Mouse (Mus musculus): Measurements from ENCODE around the gene Prc1. TPM values are rescaled to one million over a fixed set of nuclear protein-coding genes. Genes with fewer than 3 reads are reported as not detected.

Gene Prc1
- polyA plus RNA-seq, 1 experiment: 80.6 TPM

GRCm38 (mm10) chr7:80339793-80340628 lies 45.8 kb downstream of the Prc1 start:
- Histone ChIP-seq H3K27ac (ENCODE audit: control insufficient read depth, insufficient read depth, low read length) (peak overlapping the region; percentile 75), H3K4me3 (ENCODE audit: control insufficient read depth, insufficient read depth, low read length) (peak overlapping the region; percentile 76), H3K27me3 (ENCODE audit: control insufficient read depth, insufficient read depth, low read length) (no peaks in the 10 kb centered on the region), H3K36me3 (ENCODE audit: control insufficient read depth, insufficient read depth, low read length) (peaks cover 18% of the 10 kb centered on the region), H3K4me1 (replicated peaks; ENCODE audit: control insufficient read depth, insufficient read depth, low read length) (peaks cover 19% of the 10 kb centered on the region)
- DNase-seq: peak; percentile 98
- under 1% methylated on average over 45 of the region's 45 CpGs for WGBS
- TF ChIP-seq CTCF (IDR thresholded peaks at IDR 0.05; ENCODE audit: borderline replicate concordance, control insufficient read depth, extremely low read depth, insufficient read depth, low read length, poor library complexity) (peak; percentile 93), POLR2A (IDR thresholded peaks at IDR 0.05; ENCODE audit: control insufficient read depth, extremely low read depth, insufficient read depth, low read length, poor library complexity) (peak; percentile 83)

DNA sequence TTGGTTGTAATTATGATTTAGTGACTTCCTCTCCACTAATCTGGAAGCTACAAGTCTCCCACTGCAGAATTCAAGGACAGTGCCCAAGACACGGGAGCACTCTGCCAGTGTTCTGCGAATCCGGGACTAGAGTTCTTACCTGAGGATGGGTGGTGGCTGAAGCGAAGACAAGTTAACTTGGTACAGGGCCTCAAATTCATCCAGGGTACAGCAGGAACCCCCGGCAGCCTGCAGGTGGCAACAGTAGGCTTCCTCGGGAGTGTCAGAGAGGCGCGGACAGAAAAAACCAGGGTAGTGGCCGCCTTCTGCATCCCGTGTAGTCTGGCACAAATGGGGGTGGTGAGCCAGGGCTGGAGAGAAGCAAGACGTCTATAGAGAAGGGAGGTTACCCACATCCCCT lies 46.5 kb downstream of the Prc1 start, which contains the start of gene Unc45a:
Unc45a (minus strand) TSS at position 213 of the 400 bp plus-strand sequence.
- peaks cover 11% of the 10 kb centered on the region for H3K36me3 ChIP-seq (ENCODE audit: control insufficient read depth, insufficient read depth, low read length)

GRCm38 (mm10) chr7:80341793-80342192 lies 47.5 kb downstream of the Prc1 start:
- peaks cover 19% of the 10 kb centered on the region for H3K4me1 ChIP-seq (replicated peaks; ENCODE audit: control insufficient read depth, insufficient read depth, low read length)
- H3K27me3 ChIP-seq (ENCODE audit: control insufficient read depth, insufficient read depth, low read length): no peaks in the 10 kb centered on the region
- DNase-seq: no peak
- H3K27ac ChIP-seq (ENCODE audit: control insufficient read depth, insufficient read depth, low read length): no peak overlapping the region
- WGBS: 92% methylated on average over 7 of the region's 7 CpGs
- peaks cover 3% of the 10 kb centered on the region; the same call in 1 of the 2 replicates for H3K36me3 ChIP-seq (ENCODE audit: control insufficient read depth, insufficient read depth, low read length)
- H3K4me3 ChIP-seq (ENCODE audit: control insufficient read depth, insufficient read depth, low read length): no peak overlapping the region
- TF ChIP-seq POLR2A (IDR thresholded peaks at IDR 0.05; ENCODE audit: control insufficient read depth, extremely low read depth, insufficient read depth, low read length, poor library complexity): no peak
- no peak for TF ChIP-seq CTCF (IDR thresholded peaks at IDR 0.05; ENCODE audit: borderline replicate concordance, control insufficient read depth, extremely low read depth, insufficient read depth, low read length, poor library complexity)

More for the DNA sequence above, 46.5 kb downstream of the Prc1 start, which contains the start of gene Unc45a:
- DNase-seq: peak; percentile 86
- peak; percentile 83 for TF ChIP-seq CTCF (IDR thresholded peaks at IDR 0.05; ENCODE audit: borderline replicate concordance, control insufficient read depth, extremely low read depth, insufficient read depth, low read length, poor library complexity)
- peak; percentile 30; the same call in 1 of the 2 replicates for TF ChIP-seq POLR2A (IDR thresholded peaks at IDR 0.05; ENCODE audit: control insufficient read depth, extremely low read depth, insufficient read depth, low read length, poor library complexity)
- H3K27me3 ChIP-seq (ENCODE audit: control insufficient read depth, insufficient read depth, low read length): no peaks in the 10 kb centered on the region
- WGBS: 2% methylated on average over 11 of the region's 11 CpGs
- H3K4me1 ChIP-seq (replicated peaks; ENCODE audit: control insufficient read depth, insufficient read depth, low read length): peaks cover 19% of the 10 kb centered on the region
- H3K4me3 ChIP-seq (ENCODE audit: control insufficient read depth, insufficient read depth, low read length): peak within 1 kb of the TSS; percentile 76
- H3K27ac ChIP-seq (ENCODE audit: control insufficient read depth, insufficient read depth, low read length): peak within 1 kb of the TSS; percentile 75

GRCm38 (mm10) chr7:80342858-80343257 lies 48.6 kb downstream of the Prc1 start, which contains the start of gene Hddc3:
Hddc3 (plus strand) TSS chr7:80343104.
- H3K27me3 ChIP-seq (ENCODE audit: control insufficient read depth, insufficient read depth, low read length): no peaks in the 10 kb centered on the region
- H3K4me3 ChIP-seq (ENCODE audit: control insufficient read depth, insufficient read depth, low read length): peak within 1 kb of the TSS; percentile 52
- no peak within 1 kb of the TSS for H3K27ac ChIP-seq (ENCODE audit: control insufficient read depth, insufficient read depth, low read length)
- 2% methylated on average over 25 of the region's 25 CpGs for WGBS
- H3K36me3 ChIP-seq (ENCODE audit: control insufficient read depth, insufficient read depth, low read length): no peaks in the 10 kb centered on the region
- TF ChIP-seq POLR2A (IDR thresholded peaks at IDR 0.05; ENCODE audit: control insufficient read depth, extremely low read depth, insufficient read depth, low read length, poor library complexity): peak; percentile 85
- TF ChIP-seq CTCF (IDR thresholded peaks at IDR 0.05; ENCODE audit: borderline replicate concordance, control insufficient read depth, extremely low read depth, insufficient read depth, low read length, poor library complexity): peak; percentile 84; the same call in 1 of the 2 replicates
- peak; percentile 95 for DNase-seq
- peaks cover 19% of the 10 kb centered on the region for H3K4me1 ChIP-seq (replicated peaks; ENCODE audit: control insufficient read depth, insufficient read depth, low read length)

- DNase-seq: no peak
- peaks cover 19% of the 10 kb centered on the region for H3K4me1 ChIP-seq (replicated peaks; ENCODE audit: control insufficient read depth, insufficient read depth, low read length)
- 26% methylated on average over 19 of the region's 19 CpGs for whole genome bisulfite sequencing
Observed at GRCm38 (mm10) chr7:80343270-80344018, 49.2 kb downstream of the Prc1 start.

GRCm38 (mm10) chr7:80346173-80346572 lies 51.9 kb downstream of the Prc1 start:
- no peak for DNase-seq
- Histone ChIP-seq H3K27ac (ENCODE audit: control insufficient read depth, insufficient read depth, low read length) (no peak overlapping the region), H3K4me3 (ENCODE audit: control insufficient read depth, insufficient read depth, low read length) (no peak overlapping the region), H3K4me1 (replicated peaks; ENCODE audit: control insufficient read depth, insufficient read depth, low read length) (peaks cover 6% of the 10 kb centered on the region), H3K36me3 (ENCODE audit: control insufficient read depth, insufficient read depth, low read length) (peaks cover 12% of the 10 kb centered on the region), H3K27me3 (ENCODE audit: control insufficient read depth, insufficient read depth, low read length) (no peaks in the 10 kb centered on the region)
- 96% methylated on average over 9 of the region's 9 CpGs for WGBS
- no peak for TF ChIP-seq CTCF (IDR thresholded peaks at IDR 0.05; ENCODE audit: borderline replicate concordance, control insufficient read depth, extremely low read depth, insufficient read depth, low read length, poor library complexity)
- no peak for TF ChIP-seq POLR2A (IDR thresholded peaks at IDR 0.05; ENCODE audit: control insufficient read depth, extremely low read depth, insufficient read depth, low read length, poor library complexity)

More at GRCm38 (mm10) chr7:80343270-80344018, 49.2 kb downstream of the Prc1 start:
- H3K36me3 ChIP-seq (ENCODE audit: control insufficient read depth, insufficient read depth, low read length): no peaks in the 10 kb centered on the region
- H3K27me3 ChIP-seq (ENCODE audit: control insufficient read depth, insufficient read depth, low read length): no peaks in the 10 kb centered on the region
- peak overlapping the region; percentile 52 for H3K4me3 ChIP-seq (ENCODE audit: control insufficient read depth, insufficient read depth, low read length)
- 0 out of 2 replicates have a peak, but pooled peaks have one; percentile 4 for TF ChIP-seq CTCF (IDR thresholded peaks at IDR 0.05; ENCODE audit: borderline replicate concordance, control insufficient read depth, extremely low read depth, insufficient read depth, low read length, poor library complexity)
- no peak for TF ChIP-seq POLR2A (IDR thresholded peaks at IDR 0.05; ENCODE audit: control insufficient read depth, extremely low read depth, insufficient read depth, low read length, poor library complexity)
- no peak overlapping the region for H3K27ac ChIP-seq (ENCODE audit: control insufficient read depth, insufficient read depth, low read length)

All from thymus, adult 2 months (tissue).